Mouse (Mus musculus) cerebellum, adult (tissue): ENCODE results near the gene Myl6.

Experiments used
- ATAC-seq: cut with Nextera tagmentation; 2 replicates; pipeline ENCODE4 v1.9.2; 2017; ENCODE audit warnings: mild to moderate bottlenecking, moderate library complexity, mixed read lengths; ENCODE audit not compliant: insufficient number of reproducible peaks, low FRiP score, low TSS enrichment

The Myl6 gene

DNA sequence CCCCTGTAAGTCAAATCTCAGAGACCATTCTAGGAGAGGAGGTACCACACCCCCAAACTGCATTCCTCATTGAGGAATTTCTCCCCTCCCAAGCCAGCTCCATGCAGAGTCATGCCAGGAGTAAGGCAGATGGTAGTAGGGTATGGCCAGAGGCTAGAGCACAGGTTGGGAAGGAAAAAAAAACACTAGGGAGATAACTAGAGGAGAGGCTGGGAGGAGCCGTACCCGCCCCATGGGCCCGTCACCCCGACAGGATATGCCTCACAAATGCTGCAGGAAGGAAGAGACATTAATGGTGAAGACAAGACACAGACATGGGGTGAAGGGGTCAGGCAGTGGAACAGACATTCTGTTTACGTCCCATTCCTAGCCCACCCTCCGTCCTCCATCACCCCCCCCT is 2.5 kb downstream of the Myl6 start:
- no peak for ATAC-seq

DNA sequence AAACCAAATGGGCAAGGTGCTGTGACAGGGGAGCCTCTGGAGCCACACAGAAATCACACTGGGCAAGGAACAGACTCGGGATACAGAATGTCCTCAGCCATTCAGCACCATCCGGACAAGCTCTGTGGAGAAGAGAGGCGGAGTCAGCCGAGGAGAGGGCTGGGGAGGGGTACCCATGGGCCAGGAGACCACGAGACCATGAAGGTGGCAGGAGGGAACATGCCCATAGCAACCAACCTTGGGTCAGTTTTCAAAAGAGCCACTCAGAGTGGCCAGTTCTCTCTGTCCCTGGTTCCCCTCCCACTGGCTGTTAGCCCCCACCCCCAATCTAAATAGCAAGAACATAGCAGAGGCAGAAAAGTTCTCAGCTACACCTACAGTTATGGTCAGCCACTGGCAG is 3.0 kb downstream of the Myl6 start:
- no peak for ATAC-seq

DNA sequence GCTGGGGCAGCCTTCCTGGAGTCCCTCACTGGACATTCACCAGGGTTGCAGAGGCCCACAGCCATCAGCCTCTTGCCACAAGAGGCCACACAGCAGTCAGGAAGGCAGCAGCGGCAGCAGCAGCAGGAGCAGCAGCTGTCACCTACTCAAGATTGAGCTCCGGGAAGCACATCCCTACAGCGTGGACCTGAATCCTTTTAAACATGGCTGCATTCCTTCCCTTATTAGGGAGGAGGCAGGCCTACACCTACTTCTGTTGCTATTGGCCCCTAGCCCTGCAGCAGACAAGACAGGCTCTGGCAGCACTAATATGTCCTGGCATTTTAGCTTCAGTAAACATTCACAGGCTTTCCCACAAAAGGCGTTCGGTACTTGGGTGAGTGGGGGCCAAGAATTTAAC is 3.7 kb downstream of the Myl6 start:
- ATAC-seq, result no peak

DNA sequence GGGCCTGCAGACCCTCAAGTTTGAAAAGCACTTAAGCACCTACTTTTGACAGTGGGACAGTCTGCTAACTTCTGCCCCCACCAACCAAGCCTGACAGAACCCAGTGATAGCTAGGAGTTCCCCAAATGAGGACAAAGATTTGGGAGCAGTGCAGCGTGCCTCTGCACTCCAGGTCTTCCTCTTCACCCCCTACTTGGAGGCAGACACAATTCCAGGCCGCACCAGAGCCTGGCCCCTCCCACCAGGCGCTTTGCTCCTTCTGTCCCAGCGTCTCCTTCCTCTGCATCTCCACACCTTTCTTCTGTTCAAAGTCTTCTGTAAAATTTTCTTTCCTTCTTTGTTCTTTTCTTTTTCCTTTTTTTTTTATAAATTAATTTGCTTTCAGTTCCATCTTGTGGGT is 4.2 kb downstream of the Myl6 start:
- ATAC-seq, result no peak

DNA sequence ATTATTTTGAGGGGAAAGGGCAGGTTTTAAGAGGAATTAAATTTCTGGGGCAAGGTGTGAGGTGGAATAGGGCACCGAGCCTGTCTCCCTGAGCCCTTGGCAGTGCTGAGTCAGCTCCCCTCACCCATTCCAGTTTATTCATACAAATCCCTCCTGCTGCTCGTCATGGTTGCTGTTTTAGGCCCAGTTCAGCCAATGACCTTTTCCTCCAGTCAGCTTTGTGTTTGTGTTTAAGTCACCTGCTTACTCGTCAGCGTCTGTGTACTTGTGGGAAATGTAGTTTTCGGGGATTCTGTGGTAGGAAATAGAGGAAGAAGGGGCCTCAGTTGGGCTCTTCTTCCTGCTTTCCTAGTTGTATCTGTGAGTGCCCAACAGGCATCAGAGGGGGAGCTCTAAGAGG is 4.6 kb downstream of the Myl6 start:
- no peak for ATAC-seq

DNA sequence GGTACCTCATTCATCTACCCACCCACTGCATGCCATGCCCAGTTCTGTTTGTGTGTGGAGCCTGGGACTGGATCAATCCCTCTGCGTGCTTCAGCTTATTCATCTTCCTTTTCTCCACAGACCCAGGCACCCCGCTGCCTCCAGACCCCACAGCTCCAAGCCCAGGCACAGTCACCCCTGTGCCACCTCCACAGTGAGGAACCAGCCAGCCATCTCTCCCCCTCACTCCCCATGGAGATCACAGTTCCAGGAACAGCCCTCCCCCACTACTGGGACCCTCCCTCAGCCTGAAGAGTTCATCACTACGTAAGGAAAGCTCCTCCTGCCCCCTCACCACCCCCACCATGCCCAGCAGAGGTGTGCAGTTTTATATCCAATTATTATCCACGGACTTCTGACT is 5.2 kb downstream of the Myl6 start:
- no peak for ATAC-seq

DNA sequence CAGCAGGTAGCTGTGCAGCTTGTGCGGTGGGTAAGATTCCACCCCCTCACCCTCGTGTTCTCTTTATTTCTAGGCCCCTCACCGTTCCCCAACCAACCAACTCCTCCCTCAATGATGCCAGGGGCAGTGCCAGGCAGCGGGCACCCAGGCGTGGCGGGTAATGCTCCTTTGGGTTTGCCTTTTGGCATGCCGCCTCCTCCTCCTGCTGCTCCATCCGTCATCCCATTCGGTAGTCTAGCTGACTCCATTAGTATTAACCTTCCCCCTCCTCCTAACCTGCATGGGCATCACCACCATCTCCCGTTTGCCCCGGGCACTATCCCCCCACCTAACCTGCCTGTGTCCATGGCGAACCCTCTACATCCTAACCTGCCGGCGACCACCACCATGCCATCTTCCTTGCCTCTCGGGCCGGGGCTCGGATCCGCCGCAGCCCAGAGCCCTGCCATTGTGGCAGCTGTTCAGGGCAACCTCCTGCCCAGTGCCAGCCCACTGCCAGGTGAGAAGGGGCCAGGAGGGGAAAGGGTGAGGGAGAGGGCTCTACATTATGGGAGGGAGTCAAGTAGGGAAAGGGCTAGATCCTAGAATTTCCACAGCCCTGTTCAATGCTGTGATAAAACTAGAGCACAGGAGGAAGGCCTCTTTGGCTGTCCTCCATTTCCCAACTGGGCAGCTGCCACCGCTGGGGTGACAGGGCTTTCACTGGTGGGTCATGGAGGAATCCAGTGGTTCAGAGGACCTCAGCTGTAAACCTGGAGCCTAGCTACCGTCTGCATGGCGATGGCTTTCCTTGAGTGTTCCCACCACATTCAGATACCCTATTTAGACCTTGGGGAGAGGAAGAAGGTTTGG is 5.9 kb downstream of the Myl6 start:
- no peak for ATAC-seq

DNA sequence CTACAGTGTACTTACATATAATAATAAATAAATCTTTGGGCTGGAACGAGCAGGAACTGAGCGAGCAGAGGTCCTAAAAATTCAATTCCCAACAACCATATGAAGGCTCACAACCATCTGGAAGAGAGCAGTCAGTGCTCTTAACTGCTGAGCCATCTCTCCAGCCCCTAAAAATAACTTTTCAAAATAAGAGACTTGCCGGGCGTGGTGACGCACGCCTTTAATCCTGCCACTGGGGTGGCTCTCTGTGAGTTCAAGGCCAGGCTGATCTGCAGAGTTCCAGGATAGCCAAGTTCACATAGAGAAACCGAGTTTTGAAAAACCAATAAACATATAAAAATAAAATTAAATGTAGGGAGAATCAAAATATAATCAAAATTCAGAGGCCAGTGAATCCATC is 7.6 kb downstream of the Myl6 start:
- no peak for ATAC-seq

DNA sequence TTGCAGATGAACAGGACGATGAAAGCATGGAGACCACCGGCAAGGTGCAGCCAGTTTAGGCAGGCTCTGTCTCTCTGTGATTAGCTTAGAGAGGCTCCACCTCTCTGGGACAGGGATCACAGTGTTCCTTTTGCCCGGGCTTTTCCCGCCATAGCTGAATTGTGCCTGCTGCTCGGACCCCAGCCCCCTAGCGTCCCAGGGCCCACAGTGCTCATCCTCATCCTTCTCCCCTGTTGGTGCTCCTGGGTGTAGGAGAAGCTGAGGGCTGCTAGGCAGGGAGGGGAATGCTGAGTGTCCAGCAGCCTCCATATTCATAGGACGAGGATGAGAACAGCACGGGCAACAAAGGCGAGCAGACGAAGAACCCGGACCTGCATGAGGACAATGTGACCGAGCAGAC is 19.6 kb downstream of the Myl6 start:
- ATAC-seq, result no peak

DNA sequence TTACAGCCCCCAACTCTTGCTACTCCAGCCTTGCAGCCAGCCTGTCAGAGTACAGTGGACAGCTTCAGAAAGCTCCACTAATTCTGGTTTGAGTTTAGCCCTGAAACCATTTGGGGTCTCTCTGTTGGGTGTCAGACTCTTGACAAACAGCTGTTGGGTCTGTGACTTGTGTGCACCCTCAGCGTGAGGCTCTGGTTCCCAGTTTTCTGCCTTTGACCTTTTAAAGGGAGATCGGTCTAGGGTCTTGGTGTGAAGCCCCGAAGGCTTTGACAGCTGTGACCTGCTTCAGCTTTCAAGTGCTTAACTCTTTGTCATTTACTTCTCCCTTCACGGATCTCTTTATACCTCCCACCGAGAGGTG is 33.7 kb downstream of the Myl6 start:
- ATAC-seq, result no peak

DNA sequence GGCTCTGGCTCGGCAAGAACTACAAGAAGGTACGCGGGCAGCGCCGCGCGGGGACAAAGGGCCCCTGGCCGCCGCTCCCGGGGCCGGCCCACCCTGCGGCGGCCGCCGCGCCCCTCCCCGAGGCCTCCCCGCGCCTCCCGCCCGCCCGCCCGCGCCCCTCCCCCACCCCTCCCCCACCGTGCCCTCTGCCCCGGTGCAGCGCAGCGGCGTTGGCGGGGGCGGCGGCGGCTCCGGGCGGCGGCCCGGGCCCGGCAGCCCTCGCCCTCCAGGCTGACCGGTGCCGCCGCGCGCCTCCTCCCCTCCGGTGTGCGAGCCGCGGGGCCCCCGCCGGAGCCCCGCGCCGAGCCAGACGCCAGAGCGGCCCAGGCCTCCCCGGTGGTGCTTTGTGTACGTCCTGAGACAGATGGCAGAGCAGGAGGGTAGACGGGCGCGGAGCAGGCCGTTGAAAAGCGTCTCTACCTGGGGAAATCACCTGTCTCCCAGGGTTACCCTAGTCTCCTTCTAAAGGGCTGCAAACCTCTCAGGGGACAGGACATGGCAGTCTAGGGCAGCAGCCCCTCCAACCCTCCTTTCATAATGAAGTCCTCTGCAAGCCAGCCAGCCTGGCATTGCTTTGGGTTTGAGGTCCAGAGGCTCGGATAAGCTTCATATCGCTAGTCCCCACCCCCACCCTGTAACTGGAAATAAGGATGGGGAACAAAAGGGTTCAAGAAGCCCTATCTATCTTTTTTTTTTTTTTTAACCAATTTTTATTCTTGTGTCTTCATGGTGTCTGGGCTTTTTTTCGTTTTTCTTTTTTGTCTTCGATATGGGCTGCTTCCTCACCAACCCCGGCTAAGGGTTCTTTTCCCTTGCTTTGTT is 34.3 kb downstream of the Myl6 start:
- ATAC-seq, result 0 out of 2 replicates have a peak, but pooled peaks have one; percentile 8

DNA sequence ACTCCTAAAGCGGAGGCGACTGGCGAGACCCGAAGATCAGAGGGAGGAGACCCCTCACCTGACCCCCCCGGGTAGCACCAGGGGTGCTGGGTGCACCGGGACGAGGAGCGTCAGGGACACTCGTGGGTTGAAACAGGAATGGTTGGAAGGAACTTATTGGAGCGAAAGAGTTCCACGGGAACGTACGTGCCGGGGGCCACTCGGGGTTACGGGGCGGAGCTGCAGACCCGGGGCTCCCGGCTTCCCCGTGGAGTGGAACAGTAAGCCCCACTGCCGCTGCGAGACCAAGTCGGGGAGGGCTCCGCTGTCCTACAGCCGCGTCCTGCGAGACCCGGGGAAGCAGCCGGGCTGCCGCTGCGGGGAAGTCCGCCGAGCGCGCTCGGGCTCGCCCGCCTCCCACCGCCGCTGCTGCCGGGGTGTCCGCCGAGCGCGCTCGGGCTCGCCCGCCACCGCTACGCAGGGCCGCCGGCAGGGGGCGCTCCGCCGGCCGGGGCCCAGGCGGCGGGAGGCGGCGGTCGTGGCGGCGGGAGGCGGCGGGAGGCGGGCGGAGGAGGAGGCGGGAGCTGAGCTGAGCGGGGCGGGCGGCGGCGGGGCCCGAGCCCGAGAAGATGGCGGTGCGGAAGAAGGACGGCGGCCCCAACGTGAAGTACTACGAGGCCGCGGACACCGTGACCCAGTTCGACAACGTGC is 35.1 kb downstream of the Myl6 start, which contains the start of gene Smarcc2:
Gene Smarcc2 (plus strand): TSS at position 530 of the 690 bp plus-strand sequence.
- peak; percentile 63 for ATAC-seq

DNA sequence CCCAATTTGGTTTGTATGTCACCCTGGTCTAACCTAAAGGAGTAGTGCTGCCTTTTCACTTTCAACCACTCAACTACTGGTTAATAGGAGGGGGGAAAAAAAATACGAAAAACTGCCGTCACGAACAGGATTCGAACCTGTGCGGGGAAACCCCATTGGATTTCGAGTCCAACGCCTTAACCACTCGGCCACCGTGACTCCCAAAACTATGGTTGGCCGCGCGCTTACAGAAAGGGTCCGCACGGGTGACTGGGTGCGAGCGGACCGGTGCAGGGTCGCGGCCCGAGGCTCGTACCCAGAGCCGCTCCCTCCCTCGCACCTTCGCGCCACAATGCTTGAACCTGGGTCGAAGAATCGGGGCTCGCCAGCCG is 35.6 kb downstream of the Myl6 start:
- ATAC-seq, result peak; percentile 60; the same call in 1 of the 2 replicates

DNA sequence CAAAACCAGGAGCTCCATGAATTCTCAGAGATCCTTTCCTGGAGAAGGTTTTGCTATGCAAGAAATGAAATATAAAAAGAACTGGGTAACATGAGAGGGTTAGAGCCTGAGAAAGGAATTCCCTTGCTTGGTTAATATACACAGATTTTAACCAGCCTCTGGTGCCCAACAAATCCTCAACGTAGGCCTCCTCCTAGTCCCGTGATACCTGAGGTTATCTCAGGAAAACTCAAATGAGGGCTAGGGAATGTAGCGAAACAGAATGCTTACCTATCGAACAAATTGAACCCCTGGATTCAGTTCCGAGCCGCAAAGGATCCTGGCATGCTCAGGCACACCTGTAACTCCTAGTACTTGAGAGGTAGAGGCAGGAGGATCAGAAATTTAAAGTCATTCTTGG is 36.3 kb downstream of the Myl6 start:
- no peak for ATAC-seq

DNA sequence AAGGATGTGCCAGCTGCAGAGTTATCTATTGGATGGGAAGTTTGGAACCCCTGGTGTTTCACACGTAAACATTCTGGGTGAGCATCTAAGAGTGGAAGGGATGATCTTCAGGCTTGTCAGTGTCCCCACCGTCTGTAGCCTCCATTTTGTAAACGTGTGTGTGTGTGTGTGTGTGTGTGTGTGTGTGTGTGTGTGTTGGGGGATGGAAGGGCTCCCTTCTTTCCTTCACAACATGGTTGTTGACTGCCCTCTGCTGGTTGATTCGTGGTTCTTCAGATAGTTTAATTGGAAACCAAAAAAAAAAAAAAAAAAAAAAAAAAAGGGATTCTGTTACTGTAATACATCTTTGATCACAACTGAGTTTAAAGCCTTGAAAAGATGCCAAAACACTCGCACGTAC is 38.7 kb downstream of the Myl6 start:
- ATAC-seq, result no peak

DNA sequence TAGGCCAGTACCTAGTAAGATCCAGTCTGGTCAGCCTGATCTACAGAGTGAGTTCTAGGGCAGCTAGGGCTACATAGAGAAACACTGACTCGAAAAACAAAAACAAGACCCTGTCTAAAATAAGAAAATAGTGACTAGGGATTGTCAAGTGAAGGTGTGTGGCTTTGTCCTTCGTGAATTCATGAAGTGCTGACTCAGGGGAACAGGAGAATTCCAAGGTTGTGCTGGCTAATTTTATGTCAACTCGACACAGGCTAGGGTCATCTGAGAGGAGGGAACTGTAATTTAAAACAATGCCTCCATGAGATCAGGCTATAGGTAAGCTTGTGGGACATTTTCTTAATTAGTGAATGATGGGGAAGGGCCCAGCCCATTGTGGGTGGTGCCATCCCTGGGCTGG is 39.5 kb downstream of the Myl6 start:
- ATAC-seq, result no peak

DNA sequence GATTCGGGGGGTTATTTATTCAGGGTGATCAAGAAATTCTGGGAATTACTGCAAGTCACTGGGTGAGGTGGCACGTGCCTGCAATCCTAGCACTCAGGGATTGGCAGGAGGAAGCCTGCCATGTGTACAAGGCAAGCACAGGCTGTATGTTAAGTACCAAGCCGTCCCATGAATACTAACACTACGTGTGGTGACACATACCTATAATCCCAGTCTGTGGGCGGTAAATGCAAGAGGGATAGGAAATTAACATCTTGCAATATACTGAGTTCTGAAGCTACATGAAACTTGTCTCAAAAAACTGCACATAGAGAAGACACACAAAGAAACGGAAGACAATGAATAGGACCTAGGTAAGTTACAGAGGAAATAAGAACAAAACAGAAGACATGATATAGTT is 42.9 kb downstream of the Myl6 start:
- no peak for ATAC-seq

DNA sequence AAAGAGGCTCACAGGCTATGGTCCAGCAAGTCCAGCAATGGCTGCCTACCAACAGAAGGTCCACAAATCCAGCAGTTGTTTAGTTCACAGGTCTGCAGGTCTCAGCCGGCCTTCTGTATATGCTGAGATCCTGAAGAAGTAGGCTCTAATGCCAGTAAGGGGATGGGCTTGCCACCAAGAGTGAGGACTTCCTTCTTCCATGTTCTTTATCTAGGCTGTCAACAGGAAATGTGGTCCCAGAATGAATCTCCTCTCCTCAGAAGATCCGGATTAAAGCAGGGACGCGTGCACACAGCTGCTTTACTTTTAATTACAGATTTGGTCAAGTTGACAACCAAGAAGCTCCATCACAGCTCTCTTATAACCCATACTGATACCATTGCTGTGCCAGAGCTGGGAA is 48.5 kb downstream of the Myl6 start:
- no peak for ATAC-seq

DNA sequence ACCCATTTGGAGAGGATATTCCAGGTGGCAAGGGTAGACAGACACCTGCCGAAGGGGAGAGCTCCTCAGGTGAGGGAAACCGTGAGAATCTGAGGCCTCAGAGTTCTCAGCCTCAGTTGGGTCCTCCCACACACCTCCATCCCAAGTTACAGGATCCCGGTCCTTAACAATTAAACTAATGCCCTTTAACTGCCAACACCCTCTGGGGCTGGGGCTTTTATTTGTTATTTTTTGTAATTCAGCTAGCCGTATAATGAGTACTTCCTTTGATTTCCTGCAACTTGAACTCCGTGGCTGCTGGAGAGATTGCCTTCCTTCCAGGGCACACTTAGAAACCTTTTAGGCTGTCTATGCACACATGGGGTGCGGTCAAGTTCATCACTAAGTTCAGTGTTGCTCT is 49.6 kb downstream of the Myl6 start:
- no peak for ATAC-seq

DNA sequence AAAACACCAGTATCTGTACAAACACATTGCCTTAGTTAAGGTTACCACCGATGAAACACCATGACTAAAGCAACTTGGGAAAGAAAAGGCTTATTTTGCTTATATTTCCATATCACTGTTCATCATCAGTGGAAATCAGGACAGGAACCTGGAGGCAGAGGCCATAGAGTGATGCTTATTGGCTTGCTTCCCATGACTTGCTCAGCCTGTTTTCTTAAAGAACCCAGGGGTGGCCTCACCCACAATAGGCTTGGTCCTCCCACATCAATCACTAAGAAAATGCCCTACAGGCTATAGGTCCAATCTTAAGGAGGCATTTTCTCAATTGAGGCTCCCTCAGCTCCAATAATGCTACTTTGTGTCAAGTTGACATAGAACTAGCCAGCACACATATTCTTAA is 51.2 kb downstream of the Myl6 start:
- ATAC-seq, result no peak
